Mouse (Mus musculus) heart, embryonic 10.5 days (tissue): ENCODE data around the gene Nelfa. TPM values are rescaled to one million over a fixed set of nuclear protein-coding genes. Genes with fewer than 3 reads are reported as not detected.

Experiments
- DNase-seq: peaks from one replicate; pipeline ENCODE4 v3.0.0-alpha.2; 2017; ENCODE audit warnings: low spot score
- H3K27ac ChIP-seq: fragments of 300-500 bp; sonication (generic); 2 replicates; pipeline ENCODE4 v1.5.1; 2016; ENCODE audit warnings: mild to moderate bottlenecking
- H3K27me3 ChIP-seq: fragments of 300-500 bp; sonication (generic); 2 replicates; pipeline ENCODE4 v1.6.1; 2016; ENCODE audit warnings: mild to moderate bottlenecking; ENCODE audit not compliant: poor library complexity, insufficient read depth, severe bottlenecking
- H3K36me3 ChIP-seq: fragments of 300-500 bp; sonication (generic); 2 replicates; pipeline ENCODE4 v1.6.1; 2016; ENCODE audit warnings: mild to moderate bottlenecking, moderate library complexity
- H3K4me1 ChIP-seq: fragments of 300-500 bp; sonication (generic); 2 replicates; pipeline ENCODE4 v1.6.1; 2016; ENCODE audit warnings: mild to moderate bottlenecking
- H3K4me3 ChIP-seq: fragments of 300-500 bp; sonication (generic); 2 replicates; pipeline ENCODE4 v1.5.1; 2016; ENCODE audit warnings: mild to moderate bottlenecking, moderate library complexity
- H3K9me3 ChIP-seq: fragments of 300-500 bp; sonication (generic); 2 replicates; pipeline ENCODE4 v1.6.1; 2016; ENCODE audit warnings: mild to moderate bottlenecking, moderate library complexity
- WGBS: fragments of 180-500 bp; shearing (Covaris S2); methylation state at CpG from one replicate; pipeline ENCODE4 v1.1.7; 2016; 5-methylcytosine and 5-hydroxymethylcytosine counted together
- microRNA-seq: library from miRNA; unstranded; fragments of <30 nt; microRNA quantifications from one replicate; pipeline ENCODE4, GENCODE M21; 2017
- polyA plus RNA-seq: library from polyadenylated mRNA; unstranded; fragments of >200 nt; fragmentation: Nextera tagmentation; extraction: Ambion mirVana; gene quantifications from 2 replicates; pipeline ENCODE4 v1.2.1, GENCODE M21; 2016

Gene Nelfa
- polyA plus RNA-seq, 1 experiment from 2014 or later: 62.2 TPM

DNA sequence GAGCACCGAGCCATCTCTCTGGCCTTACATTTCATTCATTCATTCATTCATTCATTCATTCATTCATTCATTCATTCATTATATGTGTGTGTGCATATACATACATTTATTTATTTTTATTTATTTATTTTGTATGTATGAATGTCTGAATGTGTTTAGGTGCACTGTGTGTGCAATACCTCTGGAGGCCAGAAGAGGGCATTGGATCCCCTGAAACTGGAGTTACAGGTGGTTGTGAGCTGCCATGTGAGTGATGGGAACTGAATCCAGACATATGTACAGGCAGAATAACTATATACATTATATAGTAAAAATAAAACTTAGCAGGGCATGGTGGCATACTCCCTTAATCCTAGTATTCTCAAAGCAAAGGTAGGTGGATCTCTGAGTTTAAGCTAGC, 83.1 kb downstream of the Nelfa start:
- H3K27ac ChIP-seq: no peak overlapping the region
- 100% methylated on average over 1 of the region's 1 CpGs for WGBS
- no peaks in the 10 kb centered on the region for H3K9me3 ChIP-seq
- H3K4me3 ChIP-seq: no peak overlapping the region
- DNase-seq: no peak
- H3K27me3 ChIP-seq: no peaks in the 10 kb centered on the region
- no peaks in the 10 kb centered on the region for H3K4me1 ChIP-seq
- peaks cover 64% of the 10 kb centered on the region for H3K36me3 ChIP-seq

DNA sequence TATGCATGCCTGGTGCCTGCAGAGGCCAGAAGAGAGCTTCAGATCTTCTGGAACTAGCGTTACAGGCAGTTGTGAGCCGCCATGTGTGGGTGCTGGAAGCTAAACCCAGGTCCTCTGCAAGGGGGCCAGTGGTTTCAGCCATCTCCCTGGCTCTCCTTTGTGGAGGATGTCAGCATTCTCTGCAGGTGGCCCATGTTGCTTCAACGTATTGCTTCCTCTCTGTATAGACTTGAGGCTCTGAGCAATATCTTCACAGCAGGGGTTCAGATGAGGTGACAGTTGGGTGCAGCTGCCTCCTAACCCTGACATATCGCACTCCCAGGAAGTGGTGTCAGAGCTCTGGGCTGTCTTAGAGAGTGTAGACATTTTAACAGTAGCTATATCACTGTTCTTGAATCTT, 84.7 kb downstream of the Nelfa start:
- H3K27ac ChIP-seq: no peak overlapping the region
- 97% methylated on average over 4 of the region's 4 CpGs for WGBS
- H3K36me3 ChIP-seq: peaks cover 58% of the 10 kb centered on the region
- no peak for DNase-seq
- no peak overlapping the region for H3K4me3 ChIP-seq
- no peaks in the 10 kb centered on the region for H3K27me3 ChIP-seq
- H3K9me3 ChIP-seq: no peaks in the 10 kb centered on the region
- H3K4me1 ChIP-seq: no peaks in the 10 kb centered on the region

Small RNA genes lying within 50 kb of the gene (microRNA-seq; reads per million reads assigned to microRNA genes)
- gene Mir7024: not detected

Other genes with a start within 250 kb of the Nelfa start
- 5.8 and 8.6 TPM in 2 replicates for gene Fgfr3, start 214.7 kb downstream of the Nelfa start, polyA plus RNA-seq
- gene Letm1, start 153.6 kb downstream of the Nelfa start, polyA plus RNA-seq: 53.2 and 56.3 TPM in 2 replicates
- gene Nsd2, start 115.7 kb downstream of the Nelfa start, polyA plus RNA-seq: 45.7 and 48.7 TPM in 2 replicates
- gene Gm1673, start 47.0 kb upstream of the Nelfa start, polyA plus RNA-seq: 82.7 and 88.8 TPM in 2 replicates
- 0.39 and 0.45 TPM in 2 replicates for gene Nat8l, start 59.6 kb upstream of the Nelfa start, polyA plus RNA-seq
- gene Poln, start 233.0 kb upstream of the Nelfa start, polyA plus RNA-seq: 0.23 and 0.64 TPM in 2 replicates
- 32.8 and 43.0 TPM in 2 replicates for gene Haus3, start 233.1 kb upstream of the Nelfa start, polyA plus RNA-seq